Mouse (Mus musculus): Measurements from ENCODE around the gene Cd79a. TPM values are rescaled to one million over a fixed set of nuclear protein-coding genes. Genes with fewer than 3 reads are reported as not detected.

Cd79a gene
- total and polyA plus RNA-seq, 3 experiments: 0.23 to 0.61 TPM; not detected in 1

GRCm38 (mm10) chr7:24850162-24850561 is 47.0 kb upstream of the Cd79a start (continued):
- TF ChIP-seq USF2 (IDR thresholded peaks at IDR 0.05; ENCODE audit: borderline replicate concordance in 1 of 2, insufficient read depth in 1 of 2, low read depth in 1 of 2, low read length in 2 of 2) (no peak), SIN3A (IDR thresholded peaks at IDR 0.05; ENCODE audit: low read length) (no peak), POLR2A (IDR thresholded peaks at IDR 0.05; ENCODE audit: control insufficient read depth in 1 of 2, insufficient read depth in 1 of 2, low read depth in 1 of 2, low read length in 2 of 2, poor library complexity in 1 of 2) (0 out of 4 replicates have a peak, but pooled peaks of 1 of the 2 experiments have one; percentile 32), E2F4 (IDR thresholded peaks at IDR 0.05; ENCODE audit: borderline replicate concordance, low read depth, low read length) (no peak), MAX (IDR thresholded peaks at IDR 0.05; ENCODE audit: low read length) (peak; percentile 69), MYB (IDR thresholded peaks at IDR 0.05; ENCODE audit: low read depth, low read length) (no peak), UBTF (IDR thresholded peaks at IDR 0.05; ENCODE audit: borderline replicate concordance, insufficient read depth, low read depth, low read length) (no peak), MEF2A (IDR thresholded peaks at IDR 0.05; ENCODE audit: extremely low read depth, insufficient replicate concordance, low read depth, low read length, poor library complexity, severe bottlenecking) (no peak), MXI1 (IDR thresholded peaks at IDR 0.05; ENCODE audit: low read depth, low read length) (no peak), JUND (IDR thresholded peaks at IDR 0.05; ENCODE audit: low read depth, low read length) (no peak), RCOR1 (IDR thresholded peaks at IDR 0.05; ENCODE audit: low read depth, low read length) (no peak), USF1 (IDR thresholded peaks at IDR 0.05; ENCODE audit: low read depth, low read length) (no peak)

DNA sequence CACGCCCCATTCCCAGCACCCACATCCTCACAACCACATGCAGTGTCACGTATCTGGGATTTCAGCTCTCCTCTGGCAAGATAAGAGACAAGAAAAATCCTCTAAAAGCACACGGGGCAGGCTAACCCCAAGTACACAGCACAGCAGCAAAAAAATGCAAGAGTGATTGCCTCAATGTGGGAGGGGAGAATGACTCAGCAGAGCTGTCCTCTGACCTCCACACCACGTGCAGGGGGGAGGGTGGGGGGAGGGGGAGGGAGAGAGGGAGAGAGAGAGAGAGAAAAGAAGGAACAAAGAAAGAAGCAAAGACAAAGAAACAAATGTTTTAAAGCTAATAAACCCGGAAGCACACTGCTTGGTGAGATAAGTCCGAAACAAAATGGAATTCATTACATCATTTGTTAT is 46.3 kb upstream of the Cd79a start:
- Histone ChIP-seq H3K4me1 (ENCODE audit: control insufficient read depth in 1 of 2, insufficient read depth in 2 of 2, low read length in 2 of 2) (peaks cover 7 to 21% of the 10 kb centered on the region in 2 experiments), H3K9ac (ENCODE audit: control insufficient read depth, low read depth, low read length, poor library complexity, severe bottlenecking) (peak overlapping the region; percentile 80), H3K9me3 (replicated peaks; ENCODE audit: insufficient read depth, low read length) (no peaks in the 10 kb centered on the region), H3K4me3 (ENCODE audit: control insufficient read depth in 1 of 2, insufficient read depth in 1 of 2, low read depth in 2 of 2, low read length in 2 of 2) (peak overlapping the region; percentile 21 to 53), H3K27ac (ENCODE audit: control insufficient read depth, low read depth, low read length) (peak overlapping the region; percentile 97), H3K27me3 (ENCODE audit: control insufficient read depth in 1 of 2, insufficient read depth in 2 of 2, low read length in 2 of 2) (no peaks in the 10 kb centered on the region), H3K79me2 (ENCODE audit: control insufficient read depth, insufficient read depth, low read length, poor library complexity) (no peaks in the 10 kb centered on the region; the same call in 1 of the 2 replicates), H3K36me3 (ENCODE audit: control insufficient read depth in 1 of 2, insufficient read depth in 2 of 2, low read length in 2 of 2) (peaks cover 0 to 21% of the 10 kb centered on the region in 2 experiments; a peak in 2 of 4 replicates)
- peak; percentile 92 for DNase-seq (ENCODE audit: low read depth, low spot score)
- TF ChIP-seq GATA1 (IDR thresholded peaks at IDR 0.05; ENCODE audit: low read depth, low read length) (peak; percentile 65), MAZ (IDR thresholded peaks at IDR 0.05; ENCODE audit: low read depth, low read length) (peak; percentile 79), CTCF (IDR thresholded peaks at IDR 0.05 in 2 of 3, conservative IDR thresholded peaks at IDR 0.05 in 1 of 3; ENCODE audit: control insufficient read depth in 1 of 3, insufficient read depth in 1 of 3, low read depth in 2 of 3, low read length in 3 of 3, poor library complexity in 1 of 3, severe bottlenecking in 1 of 3) (no peak), MAX (IDR thresholded peaks at IDR 0.05; ENCODE audit: low read length) (peak; percentile 52; the same call in 1 of the 2 replicates), TCF12 (IDR thresholded peaks at IDR 0.05; ENCODE audit: low read depth, low read length) (peak; percentile 70), USF1 (IDR thresholded peaks at IDR 0.05; ENCODE audit: low read depth, low read length) (peak; percentile 81), NELFE (IDR thresholded peaks at IDR 0.05; ENCODE audit: low read depth, low read length) (no peak), TBP (IDR thresholded peaks at IDR 0.05; ENCODE audit: low read depth, low read length) (no peak), CHD2 (IDR thresholded peaks at IDR 0.05; ENCODE audit: low read length) (no peak; the same call in 1 of the 2 replicates), E2F4 (IDR thresholded peaks at IDR 0.05; ENCODE audit: borderline replicate concordance, low read depth, low read length) (no peak), MAFK (IDR thresholded peaks at IDR 0.05; ENCODE audit: borderline replicate concordance, low read depth, low read length) (no peak; the same call in 1 of the 2 replicates), HCFC1 (IDR thresholded peaks at IDR 0.05; ENCODE audit: low read depth, low read length) (peak; percentile 55), GABPA (IDR thresholded peaks at IDR 0.05; ENCODE audit: low read depth, low read length) (peak; percentile 94), ZNF384 (IDR thresholded peaks at IDR 0.05; ENCODE audit: low read depth, low read length) (peak; percentile 87), SIN3A (IDR thresholded peaks at IDR 0.05; ENCODE audit: low read length) (peak; percentile 84), ETS1 (IDR thresholded peaks at IDR 0.05; ENCODE audit: low read depth, low read length) (peak; percentile 90), KAT2A (conservative IDR thresholded peaks at IDR 0.05; ENCODE audit: low read depth, low read length) (no peak), CHD1 (IDR thresholded peaks at IDR 0.05; ENCODE audit: low read depth, low read length) (0 out of 2 replicates have a peak, but pooled peaks have one; percentile 32), BHLHE40 (IDR thresholded peaks at IDR 0.05; ENCODE audit: borderline replicate concordance, low read depth, low read length) (peak; percentile 88), ZC3H11A (IDR thresholded peaks at IDR 0.05; ENCODE audit: low read depth, low read length) (no peak), ELF1 (IDR thresholded peaks at IDR 0.05; ENCODE audit: low read depth, low read length) (peak; percentile 82), MXI1 (IDR thresholded peaks at IDR 0.05; ENCODE audit: low read depth, low read length) (peak; percentile 90), MEF2A (IDR thresholded peaks at IDR 0.05; ENCODE audit: extremely low read depth, insufficient replicate concordance, low read depth, low read length, poor library complexity, severe bottlenecking) (no peak), RCOR1 (IDR thresholded peaks at IDR 0.05; ENCODE audit: low read depth, low read length) (peak; percentile 75), EP300 (IDR thresholded peaks at IDR 0.05; ENCODE audit: low read depth in 1 of 2, low read length in 2 of 2) (peak in 1 of 2 experiments; percentile 75; a peak in 3 of 4 replicates), POLR2AphosphoS2 (IDR thresholded peaks at IDR 0.05; ENCODE audit: low read length) (no peak), MYC (IDR thresholded peaks at IDR 0.05; ENCODE audit: low read depth, low read length) (peak; percentile 92), ZKSCAN1 (IDR thresholded peaks at IDR 0.05; ENCODE audit: low read depth, low read length) (no peak), RAD21 (IDR thresholded peaks at IDR 0.05; ENCODE audit: low read depth, low read length) (no peak)

Measured in MEL (cell line).